Mouse (Mus musculus) heart, embryonic 13.5 days (tissue): ENCODE measurements around the gene Tnfrsf1a. TPM values are rescaled to one million over a fixed set of nuclear protein-coding genes. Genes with fewer than 3 reads are reported as not detected.

ENCODE experiments used
- ATAC-seq: fragments of 200-750 bp; cut with Nextera tagmentation; 2 replicates; pipeline ENCODE4 v1.8.0; 2017; ENCODE audit warnings: moderate TSS enrichment; ENCODE audit not compliant: insufficient number of reproducible peaks, low FRiP score, low TSS enrichment; ENCODE audit errors: extremely low read depth
- H3K27ac ChIP-seq: fragments of 300-500 bp; sonication (generic); replicated peaks from 2 replicates; pipeline ENCODE4 v1.5.1; 2015; ENCODE audit warnings: moderate library complexity, mild to moderate bottlenecking, inconsistent platforms
- H3K27me3 ChIP-seq: fragments of 300-500 bp; sonication (generic); replicated peaks from 2 replicates; pipeline ENCODE4 v1.6.1; 2015; ENCODE audit warnings: mild to moderate bottlenecking, inconsistent platforms
- H3K36me3 ChIP-seq: fragments of 300-500 bp; sonication (generic); 2 replicates; pipeline ENCODE4 v1.6.1; 2015; ENCODE audit warnings: mild to moderate bottlenecking, inconsistent platforms
- H3K4me1 ChIP-seq: fragments of 300-500 bp; sonication (generic); 2 replicates; pipeline ENCODE4 v1.6.1; 2015; ENCODE audit warnings: inconsistent platforms
- H3K4me2 ChIP-seq: fragments of 300-500 bp; sonication (generic); 2 replicates; pipeline ENCODE4 v1.6.1; 2015; ENCODE audit warnings: inconsistent platforms, mild to moderate bottlenecking, moderate library complexity
- H3K4me3 ChIP-seq: fragments of 300-500 bp; sonication (generic); 2 replicates; pipeline ENCODE4 v1.5.1; 2015; ENCODE audit warnings: moderate library complexity, mild to moderate bottlenecking, inconsistent platforms
- H3K9ac ChIP-seq: fragments of 300-500 bp; sonication (generic); 2 replicates; pipeline ENCODE4 v1.6.1; 2015; ENCODE audit warnings: inconsistent platforms, mild to moderate bottlenecking, moderate library complexity
- H3K9me3 ChIP-seq: fragments of 300-500 bp; sonication (generic); 2 replicates; pipeline ENCODE4 v1.6.1; 2016; ENCODE audit warnings: inconsistent platforms
- WGBS: fragments of 180-500 bp; shearing (Covaris S2); methylation state at CpG from one replicate; pipeline ENCODE4 v1.1.7; 2015; ENCODE audit warnings: mixed read lengths; 5-methylcytosine and 5-hydroxymethylcytosine counted together
- polyA plus RNA-seq: library from polyadenylated mRNA; unstranded; fragments of >200 nt; fragmentation: Nextera tagmentation; extraction: Ambion mirVana; gene quantifications from 2 replicates; pipeline ENCODE4 v1.2.1, GENCODE M21; 2015

The Tnfrsf1a gene
- polyA plus RNA-seq, 1 experiment from 2014 or later: 43.8 TPM

DNA sequence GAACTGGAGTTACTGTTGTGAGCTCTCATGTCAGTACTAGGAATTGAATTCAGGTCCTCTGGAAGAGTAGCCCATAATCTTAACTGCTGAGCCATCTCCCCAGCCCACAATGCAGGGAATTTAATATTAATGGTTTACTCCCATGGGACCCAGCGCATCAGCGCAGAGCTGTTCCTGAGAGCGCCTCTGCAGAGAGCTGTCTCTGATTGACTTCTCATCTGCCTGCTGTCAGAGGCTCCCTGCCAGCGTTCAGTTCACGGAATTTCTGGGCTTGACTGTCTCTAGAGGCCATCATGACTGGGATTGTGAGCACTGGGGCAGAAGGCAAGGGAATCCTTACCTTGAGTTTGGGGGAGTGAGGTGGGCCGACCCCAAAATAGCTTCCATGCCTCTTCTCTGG, 27.9 kb downstream of the Tnfrsf1a start:
- Histone ChIP-seq H3K4me3 (no peak overlapping the region), H3K36me3 (no peaks in the 10 kb centered on the region), H3K27me3 (peaks cover 99% of the 10 kb centered on the region), H3K27ac (no peak overlapping the region), H3K4me1 (peaks cover 32% of the 10 kb centered on the region), H3K9me3 (no peaks in the 10 kb centered on the region), H3K9ac (no peak overlapping the region), H3K4me2 (no peak overlapping the region)
- ATAC-seq: no peak
- WGBS: 46% methylated on average over 6 of the region's 6 CpGs

DNA sequence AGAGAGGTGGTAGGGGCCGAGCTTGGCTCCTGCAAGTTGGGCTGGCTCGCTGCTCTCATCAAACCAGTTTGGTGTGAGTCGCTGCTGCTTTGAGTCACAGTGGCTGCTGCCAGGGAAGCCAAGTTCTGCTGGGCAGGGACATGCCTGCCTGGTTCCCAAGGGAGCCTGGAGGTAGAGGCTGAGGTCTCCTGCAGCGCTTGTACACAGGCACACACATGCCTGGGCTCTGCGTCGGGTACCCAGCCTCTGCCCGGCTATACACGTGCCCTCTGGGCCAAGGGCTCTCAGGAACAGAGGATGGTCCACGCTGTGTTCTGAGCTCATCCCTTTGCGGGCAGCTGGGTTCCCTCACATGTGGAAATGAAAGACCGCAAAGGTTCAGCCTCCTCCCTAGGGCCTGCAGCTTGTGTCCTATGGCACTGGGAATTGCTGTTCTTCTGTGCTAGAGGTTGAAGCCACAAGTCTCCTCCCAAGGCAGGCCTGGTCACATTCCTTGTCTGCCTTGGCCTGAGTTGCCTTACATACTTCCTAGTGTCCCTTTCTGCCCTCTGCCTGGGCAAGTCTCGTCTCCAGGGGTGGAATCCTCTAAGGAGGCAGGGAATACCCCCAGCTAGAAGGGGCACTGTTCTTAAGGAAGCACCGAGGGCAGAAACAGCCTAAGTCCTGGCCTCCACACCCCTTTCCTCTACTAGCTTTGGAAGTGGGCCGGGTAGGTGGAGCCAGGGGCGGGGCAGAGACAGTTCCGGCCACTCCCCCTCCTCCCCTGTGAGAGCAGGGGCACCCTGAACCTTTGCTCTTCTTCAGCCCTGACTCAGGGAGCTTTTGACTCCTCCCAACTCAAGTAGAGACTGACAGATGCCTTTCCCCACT, 28.7 kb downstream of the Tnfrsf1a start:
- no peak for ATAC-seq
- 39% methylated on average over 16 of the region's 16 CpGs for WGBS
- H3K4me2 ChIP-seq: peak overlapping the region; percentile 33
- H3K4me1 ChIP-seq: peaks cover 32% of the 10 kb centered on the region
- H3K27ac ChIP-seq: no peak overlapping the region
- peaks cover 99% of the 10 kb centered on the region for H3K27me3 ChIP-seq
- H3K9ac ChIP-seq: 0 out of 2 replicates have a peak overlapping the region, but pooled peaks have one; percentile 8
- H3K4me3 ChIP-seq: no peak overlapping the region
- no peaks in the 10 kb centered on the region for H3K36me3 ChIP-seq
- H3K9me3 ChIP-seq: no peaks in the 10 kb centered on the region

DNA sequence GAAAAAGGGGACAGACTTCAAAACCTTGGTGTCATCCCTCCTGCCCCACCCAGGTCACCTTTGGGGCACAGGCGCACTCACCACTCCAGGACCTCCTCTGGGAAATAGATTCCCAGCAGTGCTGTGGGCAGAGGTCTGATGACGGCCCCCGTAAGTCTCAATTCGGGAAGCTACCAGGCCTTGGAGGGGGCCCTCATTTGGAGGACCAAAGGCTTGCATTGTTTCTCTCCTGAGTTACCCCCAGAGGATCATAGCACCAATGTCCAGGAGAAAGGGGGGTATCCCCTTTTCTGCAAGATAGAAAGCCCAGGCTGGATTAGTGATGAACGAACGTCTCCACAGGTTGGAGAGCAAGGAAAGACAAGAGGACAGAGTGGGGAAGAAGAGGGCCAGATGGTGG, 29.5 kb downstream of the Tnfrsf1a start:
- no peak overlapping the region for H3K4me3 ChIP-seq
- no peak overlapping the region for H3K27ac ChIP-seq
- peak overlapping the region; percentile 33 for H3K4me2 ChIP-seq
- ATAC-seq: no peak
- H3K9me3 ChIP-seq: no peaks in the 10 kb centered on the region
- peaks cover 98% of the 10 kb centered on the region for H3K27me3 ChIP-seq
- WGBS: 12% methylated on average over 6 of the region's 6 CpGs
- peaks cover 32% of the 10 kb centered on the region for H3K4me1 ChIP-seq
- no peak overlapping the region for H3K9ac ChIP-seq
- no peaks in the 10 kb centered on the region for H3K36me3 ChIP-seq

DNA sequence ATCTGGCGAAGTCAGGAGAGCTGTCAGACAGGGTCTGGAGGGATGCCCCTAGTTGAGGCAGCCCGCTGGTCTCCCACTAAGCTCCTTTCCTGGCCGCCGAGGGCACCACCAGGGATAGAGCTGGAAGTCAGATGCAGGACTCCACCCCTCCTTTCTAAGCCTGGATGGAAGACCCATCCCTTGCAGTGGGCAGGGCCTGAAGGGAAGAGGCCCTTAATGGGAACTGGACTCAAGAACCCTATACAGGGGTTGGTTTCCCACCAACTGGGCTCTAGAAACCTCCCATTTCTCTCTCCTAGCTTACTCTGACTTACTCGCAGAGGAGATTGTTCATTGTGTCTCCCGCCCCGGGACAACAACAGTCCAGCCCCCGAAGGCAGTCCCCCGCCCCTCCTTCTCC, 30.6 kb downstream of the Tnfrsf1a start:
- H3K9ac ChIP-seq: peak overlapping the region; percentile 19
- no peak for ATAC-seq

DNA sequence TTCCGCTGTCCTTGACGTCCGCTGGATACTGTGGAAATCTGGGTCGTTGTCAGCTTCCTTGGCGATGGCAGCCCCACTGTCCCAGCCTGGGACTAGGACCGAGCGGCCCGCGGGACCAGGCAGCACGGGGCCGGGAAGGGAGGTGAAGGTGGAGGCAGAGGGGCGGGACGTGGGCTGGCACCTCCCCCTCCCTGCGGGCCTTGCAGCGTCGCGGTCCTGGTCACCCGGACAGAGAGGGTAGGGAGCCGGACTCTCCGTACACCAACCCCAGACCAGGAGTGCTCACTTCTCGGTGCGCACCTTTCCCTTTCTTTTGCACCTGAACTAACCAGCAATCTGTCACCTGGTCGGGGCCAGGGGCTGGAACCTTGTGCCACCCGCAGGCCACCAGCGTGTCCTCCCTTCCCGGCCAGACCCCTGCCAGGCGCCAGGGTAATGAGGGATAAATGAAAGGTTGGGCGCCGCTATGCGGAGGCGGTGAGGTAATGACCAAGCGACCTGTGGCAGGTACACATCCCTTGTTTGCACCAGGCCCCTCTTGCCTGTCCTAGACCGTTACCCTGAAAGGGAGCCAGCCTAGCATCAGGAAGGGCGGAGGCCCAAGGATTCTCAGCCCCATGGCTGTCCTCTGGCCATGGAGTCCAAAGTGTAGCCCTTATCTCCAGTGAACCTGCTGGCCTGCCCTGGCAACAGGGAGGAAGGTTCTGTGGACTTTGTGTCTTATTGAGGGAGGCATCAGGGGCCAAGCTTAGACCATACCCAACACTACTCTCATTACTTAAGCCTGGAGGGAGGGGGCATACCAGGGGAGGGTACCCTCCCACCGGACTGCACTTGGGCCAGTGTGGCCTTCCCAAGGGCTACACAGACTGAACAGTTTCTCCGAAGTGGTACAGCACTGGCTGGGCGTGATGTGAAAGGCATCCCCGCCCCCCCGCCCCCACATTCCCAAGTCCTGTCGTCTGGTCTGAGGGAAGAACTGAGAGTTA, 31.5 kb downstream of the Tnfrsf1a start, which contains the start of gene Plekhg6:
Plekhg6 (minus strand) TSS at position 422 of the 989 bp plus-strand sequence.
- Histone ChIP-seq H3K27me3 (peaks cover 86% of the 10 kb centered on the region), H3K4me2 (peak within 1 kb of the TSS; percentile 73), H3K4me1 (peaks cover 37% of the 10 kb centered on the region), H3K36me3 (no peaks in the 10 kb centered on the region), H3K9me3 (no peaks in the 10 kb centered on the region), H3K9ac (peak within 1 kb of the TSS; percentile 68), H3K4me3 (peak within 1 kb of the TSS; percentile 46), H3K27ac (no peak within 1 kb of the TSS)
- WGBS: 7% methylated on average over 36 of the region's 40 CpGs
- no peak for ATAC-seq

More for the DNA sequence above, 30.6 kb downstream of the Tnfrsf1a start:
- 3% methylated on average over 9 of the region's 9 CpGs for WGBS
- peak overlapping the region; percentile 73 for H3K4me2 ChIP-seq
- peaks cover 37% of the 10 kb centered on the region for H3K4me1 ChIP-seq
- H3K27me3 ChIP-seq: peaks cover 94% of the 10 kb centered on the region
- peak overlapping the region; percentile 46 for H3K4me3 ChIP-seq
- no peaks in the 10 kb centered on the region for H3K9me3 ChIP-seq
- H3K27ac ChIP-seq: no peak overlapping the region
- no peaks in the 10 kb centered on the region for H3K36me3 ChIP-seq

DNA sequence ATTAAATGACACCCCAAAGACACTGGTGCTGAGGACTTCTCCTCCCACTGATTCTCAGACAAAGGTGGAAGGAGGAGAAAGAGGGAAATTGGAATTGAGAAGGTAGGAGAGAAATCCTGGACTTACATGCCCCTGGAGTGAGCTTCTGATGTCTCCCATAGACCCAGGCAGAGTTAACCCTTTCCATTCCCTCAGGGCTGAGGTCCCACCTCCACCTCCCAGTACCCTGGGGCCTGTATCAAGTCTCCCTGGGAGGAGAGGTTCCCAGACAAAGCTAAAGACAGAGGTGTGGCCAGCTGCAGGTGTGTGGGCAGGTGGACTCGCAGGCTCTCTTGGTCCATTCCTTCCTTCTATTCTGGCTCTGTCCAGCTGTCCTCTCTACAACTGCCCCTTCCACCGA, 32.9 kb downstream of the Tnfrsf1a start:
- 55% methylated on average over 2 of the region's 2 CpGs for WGBS
- no peaks in the 10 kb centered on the region for H3K9me3 ChIP-seq
- H3K9ac ChIP-seq: no peak overlapping the region
- H3K4me1 ChIP-seq: peaks cover 37% of the 10 kb centered on the region
- H3K36me3 ChIP-seq: no peaks in the 10 kb centered on the region
- no peak for ATAC-seq
- H3K27me3 ChIP-seq: peaks cover 73% of the 10 kb centered on the region
- no peak overlapping the region for H3K4me2 ChIP-seq
- no peak overlapping the region for H3K4me3 ChIP-seq
- H3K27ac ChIP-seq: no peak overlapping the region

DNA sequence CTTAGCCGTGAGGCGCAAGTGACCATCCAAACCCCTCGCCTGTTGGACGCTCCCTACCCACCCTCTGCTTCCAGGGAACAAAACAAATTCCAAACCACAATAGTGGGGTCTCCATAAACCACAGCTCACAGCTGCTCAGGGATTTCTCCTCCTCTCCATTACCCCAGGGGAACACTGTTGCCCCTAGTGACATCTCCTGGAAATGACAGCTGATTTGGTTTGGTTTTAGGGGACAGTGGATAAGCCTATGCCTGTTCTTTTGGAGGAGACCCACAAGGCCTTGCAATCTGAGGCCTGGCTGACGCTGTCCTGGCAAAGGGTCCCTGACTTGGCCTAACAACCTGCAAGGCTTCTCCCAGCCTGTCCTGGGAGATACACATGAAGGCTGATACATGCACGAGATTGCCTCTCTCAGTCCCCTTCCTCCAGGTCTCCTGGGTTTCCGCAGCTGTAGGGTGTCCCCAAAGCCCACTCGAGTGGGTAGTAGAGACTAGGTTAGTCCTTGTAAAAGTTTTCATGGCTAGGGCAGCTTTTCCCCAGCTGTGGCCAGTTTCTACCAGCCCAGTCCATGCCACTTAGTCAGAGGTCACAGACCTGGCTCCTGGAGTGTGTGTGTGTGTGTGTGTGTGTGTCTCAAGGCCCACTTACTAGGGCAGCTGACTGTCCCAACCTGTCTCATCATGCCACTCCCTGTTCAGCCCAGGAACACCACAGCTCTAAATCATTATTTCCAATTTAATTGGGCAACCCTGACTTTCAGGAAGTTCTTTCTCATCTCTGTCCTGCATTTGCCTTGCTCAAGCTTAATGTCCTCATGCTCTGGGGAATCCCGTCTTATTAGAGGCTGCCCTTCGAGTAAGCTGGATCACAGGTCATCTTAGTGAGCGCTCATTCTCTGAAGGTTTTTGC, 36.2 kb downstream of the Tnfrsf1a start:
- Histone ChIP-seq H3K9ac (no peak overlapping the region), H3K4me3 (no peak overlapping the region), H3K27me3 (peaks cover 40% of the 10 kb centered on the region), H3K9me3 (no peaks in the 10 kb centered on the region), H3K36me3 (no peaks in the 10 kb centered on the region), H3K4me2 (no peak overlapping the region), H3K4me1 (peaks cover 12% of the 10 kb centered on the region), H3K27ac (no peak overlapping the region)
- no peak for ATAC-seq
- WGBS: 65% methylated on average over 11 of the region's 11 CpGs

DNA sequence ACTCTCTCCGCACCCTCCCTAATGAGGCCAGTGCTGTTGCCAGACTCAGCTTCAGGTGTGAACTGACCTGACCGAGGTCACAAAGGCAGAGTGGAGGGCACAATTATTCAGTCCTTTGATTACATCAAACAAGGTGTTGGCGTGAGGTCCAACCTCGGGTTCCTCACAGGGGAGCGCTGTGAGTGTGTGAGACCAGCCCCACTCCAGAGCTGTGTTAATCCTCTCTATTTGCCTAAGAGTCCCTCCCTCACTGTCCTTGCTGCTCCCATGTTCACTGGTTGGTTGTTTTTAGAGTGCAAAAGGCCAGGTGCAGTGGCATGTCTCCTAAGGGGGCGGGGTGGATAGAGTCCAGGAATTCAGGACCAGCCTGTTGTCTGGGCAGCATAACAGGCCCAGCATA, 36.9 kb downstream of the Tnfrsf1a start:
- no peaks in the 10 kb centered on the region for H3K9me3 ChIP-seq
- ATAC-seq: no peak
- H3K4me3 ChIP-seq: no peak overlapping the region
- H3K4me1 ChIP-seq: 0 out of 2 replicates have a peak, but pooled peaks cover 5% of the 10 kb centered on the region
- no peaks in the 10 kb centered on the region for H3K36me3 ChIP-seq
- H3K27me3 ChIP-seq: peaks cover 32% of the 10 kb centered on the region
- H3K27ac ChIP-seq: no peak overlapping the region
- WGBS: 57% methylated on average over 6 of the region's 6 CpGs
- H3K9ac ChIP-seq: no peak overlapping the region
- H3K4me2 ChIP-seq: no peak overlapping the region

DNA sequence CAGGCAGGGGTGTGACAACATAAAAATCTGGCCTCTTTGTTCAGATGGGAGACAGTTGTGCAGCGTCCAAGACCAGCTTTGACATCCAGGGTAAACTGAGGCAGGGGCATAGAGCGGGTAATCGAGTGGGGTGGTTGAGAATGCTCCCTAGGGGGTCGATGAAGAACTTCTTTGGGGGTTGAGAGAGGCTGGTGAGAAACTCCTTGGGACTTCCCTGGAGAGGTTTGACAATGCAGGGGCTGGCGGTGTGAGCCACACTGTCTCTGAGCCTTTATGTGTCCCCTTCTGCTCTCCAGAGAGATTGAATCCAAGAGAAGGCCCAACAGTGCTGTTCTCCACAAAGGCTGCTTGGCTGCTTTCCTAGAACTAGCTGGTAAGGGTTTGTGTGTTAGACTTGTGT, 40.7 kb downstream of the Tnfrsf1a start:
- no peak for ATAC-seq
- Histone ChIP-seq H3K27ac (no peak overlapping the region), H3K9ac (no peak overlapping the region), H3K4me1 (no peaks in the 10 kb centered on the region), H3K4me2 (no peak overlapping the region), H3K36me3 (no peaks in the 10 kb centered on the region), H3K9me3 (no peaks in the 10 kb centered on the region), H3K27me3 (no peaks in the 10 kb centered on the region; the same call in 1 of the 2 replicates), H3K4me3 (no peak overlapping the region)
- WGBS: 73% methylated on average over 5 of the region's 5 CpGs

DNA sequence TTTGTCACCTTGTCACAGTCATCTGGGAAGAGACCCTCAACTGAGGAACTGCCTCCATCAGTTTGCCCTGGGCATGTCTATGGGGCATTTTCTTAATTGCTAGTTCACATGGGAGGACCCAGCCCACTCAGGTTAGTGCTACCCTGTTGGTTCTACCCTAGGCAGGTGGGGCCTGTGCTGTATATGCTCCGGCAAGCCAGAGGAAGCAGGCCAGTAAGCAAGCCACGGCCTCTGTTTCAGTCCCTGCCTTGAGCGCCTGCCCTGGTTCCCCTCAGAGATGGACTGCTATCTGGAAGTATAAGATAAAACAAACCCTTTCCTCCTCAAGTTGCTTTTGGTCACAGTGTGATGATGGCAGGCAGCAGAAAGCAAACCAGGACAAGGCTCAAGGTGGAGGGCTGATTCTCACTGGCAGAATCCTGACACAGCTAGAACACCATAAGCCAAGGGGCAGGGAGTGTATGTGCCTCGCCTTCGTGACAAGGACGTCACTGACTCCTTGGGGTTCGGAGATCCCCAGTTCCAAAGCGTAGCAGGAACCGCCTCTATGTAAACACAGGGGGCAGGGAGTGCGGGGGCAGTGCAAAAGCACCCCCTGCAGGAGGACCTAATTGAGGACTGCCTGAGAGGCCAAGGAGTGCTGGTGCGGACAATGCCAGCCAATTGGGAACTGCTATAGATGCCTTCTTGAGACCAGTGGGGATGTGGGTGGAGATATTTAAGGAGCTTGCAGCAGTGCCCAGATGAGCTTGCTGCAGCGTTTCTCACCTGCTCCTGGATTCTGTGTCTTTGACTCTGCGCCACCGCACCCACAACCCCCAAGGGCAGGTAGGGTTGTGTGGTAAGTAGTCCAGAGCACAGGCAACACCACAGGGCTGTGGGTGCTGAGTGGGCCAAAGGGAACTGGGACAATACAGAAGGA, 56.6 kb downstream of the Tnfrsf1a start:
- no peak overlapping the region for H3K4me2 ChIP-seq
- no peaks in the 10 kb centered on the region for H3K9me3 ChIP-seq
- no peak overlapping the region for H3K9ac ChIP-seq
- H3K4me3 ChIP-seq: no peak overlapping the region
- H3K27ac ChIP-seq: no peak overlapping the region
- ATAC-seq: no peak
- no peaks in the 10 kb centered on the region for H3K36me3 ChIP-seq
- 43% methylated on average over 14 of the region's 14 CpGs for WGBS
- no peaks in the 10 kb centered on the region for H3K27me3 ChIP-seq
- no peaks in the 10 kb centered on the region for H3K4me1 ChIP-seq
